Mouse (Mus musculus) forelimb bud, embryonic 11.5 days (tissue): ENCODE data around the gene Emid1.
A peak's percentile ranks its signal among the peaks of the same experiment; 100 is the strongest.
"Not testable (repeated sequence)": the region's sequence is repeated elsewhere in the genome, so short reads cannot be mapped to it uniquely, and the experiment has no call there.

Experiments used
- DNase-seq: peaks from one replicate; pipeline ENCODE4 v3.0.0-alpha.2; 2012; ENCODE audit warnings: low read depth, low spot score

Emid1 gene

GRCm38 (mm10) chr11:5103986-5104509 lies 48.0 kb downstream of the Emid1 start:
- no peak for DNase-seq

DNA sequence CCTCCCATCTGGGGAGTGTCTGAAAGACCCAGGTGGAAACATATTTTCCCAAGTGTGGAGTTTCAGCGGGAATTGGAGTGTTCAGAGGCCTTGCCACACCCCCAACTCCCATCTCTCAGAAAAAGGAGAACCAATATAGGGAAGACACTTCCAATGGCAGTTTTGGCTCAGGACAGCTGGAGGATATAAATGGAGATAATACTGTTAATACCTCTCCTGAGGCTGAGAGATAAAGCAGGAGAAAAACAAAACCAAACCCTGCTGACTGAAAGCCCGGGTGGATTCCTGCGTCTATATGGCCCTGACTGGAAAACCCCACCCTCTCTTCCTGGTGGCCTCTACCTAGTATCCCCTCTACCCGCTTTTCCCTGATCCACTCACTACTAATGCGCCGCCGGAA lies 49.7 kb downstream of the Emid1 start:
- DNase-seq = no peak

DNA sequence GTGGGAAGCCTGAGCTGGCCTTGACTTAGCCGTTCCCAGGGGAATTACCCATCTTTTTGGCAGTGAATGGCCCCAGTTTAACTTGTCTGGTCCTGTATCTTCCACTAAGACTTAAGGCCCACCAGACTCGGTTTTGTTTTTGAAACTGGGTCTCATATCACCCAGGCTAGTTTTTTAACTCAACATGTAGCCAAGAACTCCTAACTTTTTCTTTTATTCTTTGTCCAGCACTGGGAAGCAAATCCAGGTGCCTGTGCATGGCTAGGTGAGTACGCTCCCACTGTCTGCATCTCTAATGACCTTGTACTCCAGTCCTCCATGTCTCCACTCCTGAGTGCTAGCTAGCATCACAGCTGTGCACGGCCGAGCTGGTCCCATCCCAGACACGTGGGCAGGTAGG lies 50.4 kb downstream of the Emid1 start:
- DNase-seq = no peak

DNA sequence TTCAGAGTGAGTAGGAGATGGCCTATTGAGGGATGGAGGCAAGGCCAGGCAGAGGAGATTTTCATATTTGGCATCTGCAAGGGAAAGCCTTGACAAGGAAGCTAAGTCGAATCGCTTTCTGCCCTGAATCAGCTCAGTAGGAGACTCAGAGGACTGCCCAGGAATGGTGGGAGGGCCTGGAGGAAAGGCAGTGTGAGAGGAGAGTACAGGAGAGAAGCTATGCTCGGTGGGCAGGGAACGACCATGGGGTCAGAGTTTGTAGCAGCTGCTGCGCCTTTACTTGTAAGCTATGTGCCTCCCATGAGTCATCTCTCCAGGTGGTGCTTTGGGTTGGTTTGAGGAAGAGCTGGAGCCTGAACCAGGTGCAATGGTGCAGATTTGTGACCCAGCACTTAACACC lies 51.3 kb downstream of the Emid1 start:
- DNase-seq = no peak

- DNase-seq = peak; percentile 1
These were observed 51.8 kb downstream of the Emid1 start for GRCm38 (mm10) chr11:5100283-5100682.

DNA sequence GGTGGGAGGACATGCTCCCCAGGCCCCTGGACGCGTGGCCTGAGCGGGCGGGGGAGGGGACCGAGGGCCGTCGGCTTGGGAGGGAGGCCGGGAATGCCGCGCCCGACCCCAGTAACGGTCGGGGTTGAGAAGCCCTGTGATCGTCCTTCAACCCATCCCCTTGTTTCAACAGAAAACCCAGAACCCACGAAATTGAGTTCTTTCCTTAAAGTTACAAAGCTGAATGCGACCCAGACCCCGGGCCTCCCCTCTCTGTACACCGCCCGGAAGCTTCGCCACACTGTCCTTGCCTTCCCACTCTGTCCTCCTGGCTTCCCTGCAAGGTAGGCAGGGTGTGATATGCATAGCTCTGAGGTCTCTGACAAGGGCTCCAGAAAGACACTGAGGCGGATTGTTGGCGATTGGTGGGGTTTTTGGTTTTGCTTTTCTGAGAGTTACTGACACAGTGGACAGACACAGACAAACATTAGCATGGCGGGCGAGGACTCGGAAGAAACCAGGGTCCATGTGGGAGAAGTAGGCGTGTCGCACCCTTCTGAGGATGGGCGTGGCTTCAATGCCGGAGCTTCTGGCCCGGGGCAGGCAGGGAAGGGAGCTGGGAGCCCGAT lies 52.4 kb downstream of the Emid1 start:
- peak; percentile 81 for DNase-seq

DNA sequence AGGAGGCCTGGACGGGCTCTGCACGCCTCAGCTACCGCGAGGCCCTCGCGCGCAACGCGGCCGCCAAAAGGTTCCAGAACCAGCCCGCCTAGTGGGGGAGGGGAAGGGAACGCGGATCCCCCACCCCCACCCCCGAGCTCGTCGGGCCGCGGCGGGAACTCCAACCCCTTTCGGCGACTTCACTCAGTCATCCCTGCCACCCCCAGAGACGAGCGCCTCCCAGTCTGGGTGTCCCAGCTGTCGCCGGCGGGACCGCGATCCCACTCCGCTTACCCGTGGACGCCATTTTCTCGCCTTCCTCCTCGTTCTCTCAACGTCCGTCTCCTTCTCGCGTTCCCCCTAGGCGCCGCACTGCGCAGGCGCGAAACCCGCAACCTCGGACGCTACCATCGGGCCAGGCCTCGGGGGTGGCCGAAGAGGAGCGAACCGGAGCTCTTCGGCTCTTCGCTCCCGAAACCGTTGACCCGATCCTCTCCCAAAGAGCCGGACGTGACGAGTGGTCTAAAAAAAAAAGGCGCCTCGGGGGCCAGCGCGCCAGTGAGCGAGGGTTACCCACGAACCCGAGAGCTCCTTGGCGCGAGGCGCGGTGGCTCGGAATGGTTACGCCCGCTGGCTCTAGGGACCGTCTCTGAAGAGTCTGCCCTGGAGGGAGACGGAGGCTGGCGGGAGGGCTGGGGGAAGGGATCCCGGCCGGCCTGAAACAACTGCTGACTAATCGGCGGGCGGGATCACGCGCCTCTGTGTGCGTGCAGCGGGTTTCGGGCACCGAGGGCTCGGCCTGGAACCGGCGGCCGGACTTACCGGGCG lies 53.1 kb downstream of the Emid1 start, which contains the start of the genes Rhbdd3 and Ewsr1:
TSS of gene Rhbdd3 (plus strand) at position 191 of the 807 bp plus-strand sequence.
TSS of gene Ewsr1 (minus strand) at position 531 of the 807 bp plus-strand sequence.
- DNase-seq = peak; percentile 98

GRCm38 (mm10) chr11:5098035-5098735 lies 53.9 kb downstream of the Emid1 start:
- peak; percentile 13 for DNase-seq

GRCm38 (mm10) chr11:5096480-5097020 lies 55.5 kb downstream of the Emid1 start:
- no peak for DNase-seq

DNA sequence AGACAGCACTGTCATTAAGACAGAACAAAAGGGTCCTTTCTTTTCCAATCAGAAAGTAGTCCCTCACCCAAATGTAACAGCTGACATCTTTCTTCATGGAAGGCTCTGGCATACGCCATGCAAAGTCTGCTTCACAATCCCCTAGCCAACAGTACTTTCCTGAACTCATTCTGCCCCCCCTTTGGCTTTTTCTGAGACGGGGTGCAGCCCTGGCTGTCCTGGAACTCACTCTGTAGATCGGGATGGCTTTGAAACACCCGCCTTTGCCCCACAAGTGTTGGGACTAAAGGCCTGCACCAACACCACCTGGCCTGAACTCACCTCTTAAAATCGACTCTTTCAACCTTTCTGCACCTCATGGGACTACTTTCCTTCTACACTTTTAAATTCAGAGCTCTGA lies 56.2 kb downstream of the Emid1 start:
- DNase-seq = no peak

DNA sequence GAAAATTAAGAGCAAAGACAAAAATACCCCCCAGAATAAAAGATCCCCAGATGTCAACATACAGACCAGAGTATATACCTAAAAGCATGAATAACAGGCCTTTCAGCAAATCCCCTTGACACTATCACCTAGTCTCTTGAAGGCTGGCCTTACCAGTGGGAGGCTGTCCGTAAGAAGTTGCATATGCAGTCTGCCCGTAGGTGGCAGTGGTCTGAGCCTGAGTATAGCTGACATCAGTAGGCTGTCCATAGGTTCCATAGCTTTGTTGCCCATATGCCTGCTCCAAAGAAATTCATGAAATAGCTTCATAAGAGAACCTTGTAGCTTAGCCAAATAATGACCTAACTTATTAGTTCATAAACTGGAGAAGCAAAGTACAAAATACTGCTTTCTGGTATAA lies 60.4 kb downstream of the Emid1 start:
- no peak for DNase-seq

DNA sequence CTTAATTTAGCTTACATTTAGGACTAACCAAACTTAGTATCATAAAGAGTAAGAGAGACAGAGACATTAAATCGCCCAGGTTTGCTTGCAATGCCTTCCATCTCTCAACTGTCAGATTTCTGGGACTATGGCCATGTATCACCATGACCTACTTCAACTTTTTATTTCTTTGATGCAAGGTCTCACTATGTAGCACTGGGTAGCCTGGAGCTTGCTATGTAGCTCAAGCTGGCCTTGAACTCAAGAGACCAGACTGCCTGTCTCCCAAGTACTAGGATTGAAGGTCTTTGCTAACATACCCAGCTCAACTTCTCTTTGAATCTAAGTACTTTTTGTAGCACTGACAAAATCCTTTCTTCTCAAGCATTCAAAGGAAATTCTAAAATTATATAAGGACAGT lies 62.9 kb downstream of the Emid1 start:
- DNase-seq = no peak

DNA sequence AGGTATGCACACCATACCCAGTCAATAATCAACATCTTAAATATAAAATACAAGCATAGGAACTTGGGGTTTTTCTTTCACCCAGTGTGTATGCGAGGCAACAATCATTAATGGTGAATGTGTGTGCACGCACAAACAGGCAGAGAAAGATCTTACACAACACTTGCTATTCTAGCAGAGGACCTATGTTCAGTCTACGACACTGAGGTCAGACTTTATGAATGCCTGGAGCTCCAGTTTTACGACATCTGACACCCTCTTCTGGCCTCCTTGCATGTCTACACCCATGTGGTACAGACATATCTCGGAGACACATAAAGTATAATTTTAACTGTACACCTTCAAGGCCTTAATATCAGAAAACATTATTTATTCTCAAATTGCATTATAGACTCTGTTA lies 75.2 kb downstream of the Emid1 start:
- DNase-seq = not testable (repeated sequence)

- no peak for DNase-seq
These were observed 76.3 kb downstream of the Emid1 start for GRCm38 (mm10) chr11:5075760-5076159.

DNA sequence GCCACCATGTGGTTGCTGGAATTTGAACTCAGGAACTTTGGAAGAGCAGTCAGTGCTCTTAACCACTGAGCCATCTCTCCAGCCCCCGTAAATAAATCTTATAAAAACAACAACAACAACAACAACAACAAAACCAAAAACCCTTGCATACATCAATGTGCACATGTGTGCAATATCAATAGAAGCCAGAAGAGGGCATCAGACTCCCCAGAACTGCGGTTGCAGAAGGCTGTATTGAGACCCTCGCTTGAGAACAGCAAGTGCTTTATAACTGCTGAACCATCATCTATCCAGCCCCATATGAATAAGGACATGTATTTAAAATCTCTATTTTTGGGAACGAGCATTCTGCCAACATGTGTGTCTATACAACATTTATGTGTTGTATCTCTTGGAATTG lies 77.2 kb downstream of the Emid1 start:
- DNase-seq = no peak

DNA sequence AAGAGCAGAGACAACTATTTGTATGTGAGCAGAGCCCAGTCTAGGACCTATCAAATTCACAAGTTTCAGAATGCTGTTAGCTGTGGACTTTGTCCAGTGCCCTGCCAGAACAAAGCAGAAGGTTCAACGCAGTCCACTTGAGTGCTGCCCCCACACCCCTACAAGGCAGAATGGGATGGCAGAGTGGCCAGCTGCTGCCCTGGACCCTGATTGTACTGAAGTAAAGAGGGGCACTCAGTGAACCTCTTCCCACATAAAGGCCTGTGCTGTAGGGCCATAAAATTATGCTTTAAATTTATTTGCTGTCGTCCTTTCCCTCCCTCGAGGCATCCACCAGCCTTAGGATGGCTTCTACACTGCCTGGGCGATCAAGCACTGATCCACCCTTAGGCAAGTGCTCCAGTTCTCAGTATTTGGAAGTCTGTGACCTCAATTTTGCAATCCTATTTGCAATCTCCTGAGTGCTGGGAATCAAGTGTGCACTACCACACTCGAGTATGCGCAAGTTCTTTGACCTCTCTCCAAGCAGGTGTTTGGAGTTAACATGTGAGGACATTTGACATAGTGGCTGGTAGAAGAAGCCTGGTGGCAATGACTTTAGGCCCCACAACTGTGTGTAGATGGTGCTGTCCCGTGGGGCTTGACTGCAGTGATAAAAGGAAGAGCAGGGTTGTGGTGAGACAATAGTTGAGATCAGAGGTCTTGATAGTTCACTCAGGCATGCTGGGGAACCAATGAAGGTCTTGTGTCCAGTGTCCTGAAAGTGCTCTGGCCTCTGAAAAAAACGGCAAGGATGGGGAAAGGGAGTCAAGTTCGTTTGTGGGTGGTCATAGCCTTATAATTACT lies 83.7 kb downstream of the Emid1 start:
- no peak for DNase-seq

DNA sequence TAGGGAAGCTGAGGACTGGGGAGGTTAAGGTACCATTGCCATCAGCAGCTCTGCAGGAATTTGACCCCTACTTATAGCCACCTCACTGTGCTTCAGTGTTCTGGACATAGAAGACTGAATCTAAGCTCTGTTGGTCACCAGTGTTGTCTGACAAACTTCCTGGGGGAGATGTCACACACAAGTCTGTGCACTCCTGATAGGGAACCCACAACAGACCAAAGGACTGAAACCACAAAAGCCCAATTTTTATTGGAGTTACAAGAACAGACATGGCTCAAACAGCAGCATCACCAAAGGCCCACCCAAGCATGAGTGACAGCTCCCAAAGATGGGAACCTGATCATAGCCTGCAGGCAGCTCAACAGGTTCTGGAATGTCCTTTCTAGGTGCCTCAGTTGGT lies 85.0 kb downstream of the Emid1 start:
- DNase-seq = no peak

- DNase-seq = peak; percentile 81
These were observed 86.8 kb downstream of the Emid1 start, which contains the start of gene Gas2l1 for GRCm38 (mm10) chr11:5065056-5065821. Gene Gas2l1, minus strand, starts transcription at chr11:5065327.

- DNase-seq = no peak
These were observed 87.6 kb downstream of the Emid1 start for GRCm38 (mm10) chr11:5064282-5065055.
